Mouse (Mus musculus) kidney, adult 11 months (tissue): Measurements from ENCODE around the gene Gm5678.

Experiments used
- DNase-seq: peaks from one replicate; pipeline ENCODE4 v3.0.0; 2022

The Gm5678 gene

GRCm38 (mm10) chr16:93627761-93628400 is at the start of gene Gm5678:
Gene Gm5678 (plus strand): TSS chr16:93628097.
- DNase-seq = no peak

DNA sequence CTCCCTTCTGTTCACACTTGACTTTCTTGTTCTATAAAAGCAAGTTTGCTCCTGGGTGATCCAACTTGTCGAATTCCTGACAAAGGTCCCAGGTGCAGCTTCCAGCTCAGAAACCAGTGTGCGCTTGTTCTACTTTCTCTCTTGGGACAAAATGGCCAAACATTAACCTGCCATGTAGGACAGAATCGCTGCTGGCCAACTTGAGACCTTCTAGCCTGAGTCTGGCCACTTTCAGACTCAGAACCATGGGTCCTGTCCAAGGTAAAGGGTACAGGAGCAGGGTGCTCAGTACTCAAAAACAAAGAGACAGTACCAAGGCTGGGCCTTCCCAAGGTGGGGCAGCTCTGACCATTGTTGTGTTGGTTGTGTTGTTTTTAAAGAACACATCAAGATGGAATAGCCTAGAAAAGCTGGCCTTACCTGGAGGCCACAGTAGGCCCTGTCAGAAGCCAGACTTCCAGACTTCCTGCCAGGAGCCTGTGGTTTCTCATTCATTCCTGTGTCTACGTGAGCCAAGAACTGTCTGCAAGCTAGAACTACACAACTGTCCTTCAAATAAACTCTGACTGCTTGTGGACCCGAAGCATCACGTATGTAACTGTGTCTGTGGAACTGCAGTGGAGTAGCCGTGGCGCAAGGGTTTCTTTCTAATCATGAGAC is 49.4 kb upstream of the Gm5678 start:
- peak; percentile 56 for DNase-seq

DNA sequence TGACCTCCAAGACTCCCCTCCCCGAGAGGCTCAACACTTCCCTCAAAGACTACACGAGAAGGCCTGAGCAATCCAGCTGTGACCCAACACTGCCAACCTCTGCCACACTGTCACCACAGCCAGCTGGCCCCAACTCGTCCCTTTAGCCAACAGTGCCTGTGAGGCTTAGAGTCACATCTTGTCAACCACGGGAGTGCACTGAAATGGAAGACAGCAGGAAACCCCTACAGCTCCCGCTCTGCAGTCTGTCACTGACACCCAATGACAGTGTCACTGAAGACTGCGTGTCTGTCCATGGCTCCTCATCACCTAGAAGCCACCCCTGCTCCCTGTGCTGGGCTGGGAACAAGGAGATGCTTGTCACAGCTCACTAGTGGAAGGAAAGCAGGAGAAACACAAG is 46.8 kb upstream of the Gm5678 start:
- DNase-seq = no peak

GRCm38 (mm10) chr16:93584976-93585702 is 42.8 kb upstream of the Gm5678 start:
- no peak for DNase-seq

GRCm38 (mm10) chr16:93585703-93586205 is 42.1 kb upstream of the Gm5678 start:
- no peak for DNase-seq

DNA sequence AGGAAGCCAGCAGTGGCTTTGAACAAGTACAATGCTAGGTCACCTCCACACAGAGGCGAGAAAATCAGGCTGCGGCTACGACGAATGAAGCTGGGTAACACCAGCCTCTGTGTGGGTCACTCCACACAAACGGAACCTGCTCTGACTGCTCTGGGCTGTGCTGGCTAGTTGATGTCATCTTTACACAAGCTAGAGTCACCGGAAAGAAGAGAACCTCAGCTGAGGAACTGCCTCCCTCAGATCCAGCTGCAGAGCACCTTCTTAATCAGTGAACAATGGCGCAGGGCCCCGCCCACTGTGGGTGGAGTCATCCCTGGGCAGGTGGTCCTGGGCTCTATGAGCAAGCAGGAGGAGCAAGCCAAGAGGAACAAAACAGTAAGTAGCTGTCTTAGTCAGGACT is 41.5 kb upstream of the Gm5678 start:
- no peak for DNase-seq

GRCm38 (mm10) chr16:93588281-93588680 is 39.6 kb upstream of the Gm5678 start:
- no peak for DNase-seq

DNA sequence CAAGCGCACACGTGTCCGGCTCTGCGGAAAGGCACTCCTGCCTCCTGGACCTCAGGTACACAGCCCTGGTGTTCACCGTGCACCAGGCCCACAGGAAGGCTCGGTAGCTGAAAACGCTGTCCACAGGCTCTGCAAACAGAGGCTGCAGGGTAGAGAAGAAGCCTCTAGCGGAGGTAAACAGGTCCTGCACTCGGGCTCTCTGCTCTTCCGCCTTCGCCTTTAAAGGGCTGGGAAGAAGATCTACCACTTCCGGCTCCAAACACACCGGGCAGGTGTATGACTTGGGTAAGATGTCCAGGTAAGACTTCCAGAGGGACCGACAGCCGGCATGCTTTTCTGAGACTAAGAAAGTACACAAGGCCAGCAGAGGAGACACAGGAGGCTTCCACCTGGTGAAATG is 37.0 kb upstream of the Gm5678 start:
- DNase-seq = no peak

DNA sequence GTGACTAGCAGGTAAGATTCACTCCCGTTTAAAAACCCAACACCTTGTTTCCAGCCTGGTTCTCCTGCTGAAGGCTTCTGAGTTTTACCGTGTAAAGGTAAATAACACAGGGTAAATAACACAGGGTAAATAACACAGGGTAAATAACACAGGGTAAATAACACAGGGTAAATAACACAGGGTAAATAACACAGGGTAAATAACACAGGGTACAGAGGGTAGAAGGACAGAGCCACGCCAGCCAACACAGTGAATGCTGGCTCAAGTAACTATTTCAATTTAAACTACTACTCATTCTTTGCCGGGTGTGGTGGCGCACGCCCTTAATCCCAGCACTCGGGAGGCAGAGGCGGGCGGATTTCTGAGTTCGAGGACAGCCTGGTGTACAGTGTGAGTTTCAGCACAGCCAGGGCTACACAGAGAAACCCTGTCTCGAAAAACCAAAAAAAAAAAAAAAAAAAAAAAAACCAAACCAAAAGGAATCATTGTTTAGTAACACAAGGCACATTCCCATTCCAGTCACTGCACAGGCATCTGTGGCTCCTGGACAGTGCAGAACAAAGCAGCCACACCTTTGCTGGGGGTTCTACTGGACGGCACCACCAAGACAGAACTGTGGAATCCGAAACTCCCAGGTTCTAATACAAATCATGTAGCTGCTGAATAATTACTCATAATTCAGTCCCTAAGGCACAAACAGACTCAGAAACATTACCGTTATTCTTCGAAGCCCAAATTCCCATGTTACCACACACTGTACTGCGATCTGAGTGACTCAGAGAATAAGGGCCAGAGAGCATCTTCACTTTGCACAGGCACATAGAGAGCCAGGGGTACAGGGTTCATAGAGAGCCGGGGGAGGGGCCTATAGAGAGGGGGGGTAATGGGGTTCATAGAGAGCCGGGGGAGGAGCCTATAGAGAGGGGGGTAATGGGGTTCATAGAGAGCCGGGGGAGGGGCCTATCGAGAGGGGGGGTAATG is 36.2 kb upstream of the Gm5678 start:
- no peak for DNase-seq

GRCm38 (mm10) chr16:93592711-93593110 is 35.2 kb upstream of the Gm5678 start:
- no peak for DNase-seq

GRCm38 (mm10) chr16:93593406-93593805 is 34.5 kb upstream of the Gm5678 start:
- no peak for DNase-seq

DNA sequence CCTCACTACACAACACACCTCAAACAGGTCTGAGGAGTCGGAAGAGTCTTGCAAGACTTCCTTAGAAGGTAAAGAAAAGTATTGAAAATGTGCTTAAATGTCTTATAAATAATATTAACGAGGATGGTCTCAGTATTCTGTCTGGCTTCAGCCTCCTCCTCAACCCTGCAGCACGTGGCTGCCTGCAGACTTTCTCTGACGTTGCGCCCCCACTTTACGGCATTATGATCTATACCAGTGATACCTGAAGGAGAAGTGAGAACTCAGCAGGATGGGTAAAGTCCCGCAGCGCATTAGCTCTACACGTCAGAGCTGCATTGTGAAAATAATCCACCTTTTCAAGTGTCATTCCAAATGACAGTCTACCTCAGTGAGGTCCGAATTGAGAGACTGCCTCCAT is 33.4 kb upstream of the Gm5678 start:
- DNase-seq = no peak

- no peak for DNase-seq
Observed at GRCm38 (mm10) chr16:93595766-93596165, 32.1 kb upstream of the Gm5678 start.

- DNase-seq = peak; percentile 65
Observed at GRCm38 (mm10) chr16:93596807-93597206, 31.1 kb upstream of the Gm5678 start.

- no peak for DNase-seq
Observed at GRCm38 (mm10) chr16:93597551-93597950, 30.3 kb upstream of the Gm5678 start.

GRCm38 (mm10) chr16:93599461-93599860 is 28.4 kb upstream of the Gm5678 start:
- no peak for DNase-seq

- DNase-seq = peak; percentile 96
Observed at GRCm38 (mm10) chr16:93603439-93604212, 24.3 kb upstream of the Gm5678 start, which contains the start of gene Setd4. Gene Setd4 (minus strand): TSS chr16:93604063.

GRCm38 (mm10) chr16:93604481-93604969 is 23.4 kb upstream of the Gm5678 start:
- DNase-seq = peak; percentile 20

- DNase-seq = no peak
Observed at GRCm38 (mm10) chr16:93605553-93605952, 22.3 kb upstream of the Gm5678 start, which contains the start of gene Cbr1. Gene Cbr1 (plus strand): TSS chr16:93605853.

DNA sequence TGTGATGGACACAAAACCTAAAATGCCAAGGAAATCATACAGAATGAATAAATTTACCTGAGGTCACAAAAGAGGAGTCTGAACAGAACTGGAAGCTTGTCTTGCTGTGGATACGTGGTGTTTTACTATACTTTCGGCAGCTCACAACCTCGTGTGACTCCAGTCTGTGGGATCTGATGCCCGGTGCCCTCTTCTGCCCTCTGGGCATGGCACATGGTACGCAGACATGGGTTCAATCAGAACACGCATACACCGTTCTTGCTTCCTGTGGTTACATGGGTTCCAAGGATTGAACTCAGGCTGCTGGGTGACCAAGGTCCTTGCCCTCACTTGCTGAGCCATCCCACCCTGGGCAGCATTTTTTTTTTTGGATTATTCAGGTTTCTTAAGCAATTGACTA is 21.8 kb upstream of the Gm5678 start:
- DNase-seq = no peak

- peak; percentile 85 for DNase-seq
Observed at GRCm38 (mm10) chr16:93607669-93608101, 20.2 kb upstream of the Gm5678 start.
